Mouse (Mus musculus) MEL (cell line): ENCODE measurements around the gene Akap13. TPM values are rescaled to one million over a fixed set of nuclear protein-coding genes. Genes with fewer than 3 reads are reported as not detected.

Experiments used
- DNase-seq: peaks from one replicate; pipeline ENCODE4 v3.0.0; 2011; ENCODE audit warnings: low read depth, low spot score
- H3K27ac ChIP-seq: 2 replicates; pipeline ENCODE4 v1.5.1; 2012; ENCODE audit warnings: low read depth, mild to moderate bottlenecking, control low read depth, low read length, moderate library complexity; ENCODE audit not compliant: control insufficient read depth
- H3K27me3 ChIP-seq, 2 experiments: fragments of 150-350 bp in 1 of 2; sonication (generic) in 1 of 2; 2 replicates each; pipeline ENCODE4 v1.6.1; 2012; ENCODE audit warnings: low read length in 2 of 2, mild to moderate bottlenecking in 2 of 2, improper control_type of control experiment in 1 of 2, moderate library complexity in 1 of 2; ENCODE audit not compliant: insufficient read depth in 2 of 2, control insufficient read depth in 1 of 2
- H3K36me3 ChIP-seq, 2 experiments: 2 replicates each; pipeline ENCODE4 v1.6.1; 2012 to 2014; ENCODE audit warnings: low read length in 2 of 2, improper control_type of control experiment in 1 of 2, inconsistent platforms in 1 of 2, mild to moderate bottlenecking in 1 of 2; ENCODE audit not compliant: insufficient read depth in 2 of 2, control insufficient read depth in 1 of 2
- H3K4me1 ChIP-seq, 2 experiments: fragments of 150-350 bp in 1 of 2; sonication (generic) in 1 of 2; 2 replicates each; pipeline ENCODE4 v1.6.1; 2012; ENCODE audit warnings: low read length in 2 of 2, improper control_type of control experiment in 1 of 2, mild to moderate bottlenecking in 1 of 2; ENCODE audit not compliant: insufficient read depth in 2 of 2, control insufficient read depth in 1 of 2
- H3K4me3 ChIP-seq, 2 experiments: fragments of 150-350 bp in 1 of 2; sonication (generic) in 1 of 2; 2 replicates each; pipeline ENCODE4 v1.5.1; 2012; ENCODE audit warnings: low read depth in 2 of 2, low read length in 2 of 2, mild to moderate bottlenecking in 2 of 2, moderate library complexity in 2 of 2, control low read depth in 1 of 2, improper control_type of control experiment in 1 of 2; ENCODE audit not compliant: control insufficient read depth in 1 of 2, insufficient read depth in 1 of 2
- H3K79me2 ChIP-seq: 2 replicates; pipeline ENCODE4 v1.6.1; 2012; ENCODE audit warnings: mild to moderate bottlenecking, low read length, moderate library complexity; ENCODE audit not compliant: control insufficient read depth, poor library complexity, insufficient read depth
- H3K9ac ChIP-seq: 2 replicates; pipeline ENCODE4 v1.6.1; 2012; ENCODE audit warnings: low read depth, mild to moderate bottlenecking, control low read depth, low read length, moderate library complexity; ENCODE audit not compliant: control insufficient read depth, poor library complexity, severe bottlenecking
- H3K9me3 ChIP-seq: fragments of 150-350 bp; sonication (generic); replicated peaks from 2 replicates; pipeline ENCODE4 v1.6.1; 2012; ENCODE audit warnings: mild to moderate bottlenecking, low read length, improper control_type of control experiment, moderate library complexity; ENCODE audit not compliant: insufficient read depth
- CHD1 ChIP-seq: IDR thresholded peaks from 2 replicates; pipeline ENCODE4 v1.6.1; 2012; ENCODE audit warnings: low read depth, mild to moderate bottlenecking, inconsistent platforms, low read length, improper control_type of control experiment
- ETS1 ChIP-seq: IDR thresholded peaks from 2 replicates; pipeline ENCODE4 v1.6.1; 2012; ENCODE audit warnings: low read depth, mild to moderate bottlenecking, inconsistent platforms, low read length, improper control_type of control experiment, moderate library complexity
- GATA1 ChIP-seq: IDR thresholded peaks from 2 replicates; pipeline ENCODE4 v1.6.1; 2011; ENCODE audit warnings: low read depth, low read length, improper control_type of control experiment
- HCFC1 ChIP-seq: IDR thresholded peaks from 2 replicates; pipeline ENCODE4 v1.6.1; 2012; ENCODE audit warnings: low read depth, mild to moderate bottlenecking, inconsistent platforms, low read length, improper control_type of control experiment, moderate library complexity
- KAT2A ChIP-seq: conservative IDR thresholded peaks from 2 replicates; pipeline ENCODE4 v1.6.1; 2012; ENCODE audit warnings: low read depth, low read length, improper control_type of control experiment, inconsistent platforms
- MAFK ChIP-seq: IDR thresholded peaks from 2 replicates; pipeline ENCODE4 v1.6.1; 2011; ENCODE audit warnings: low read depth, mild to moderate bottlenecking, low read length, improper control_type of control experiment, borderline replicate concordance
- MXI1 ChIP-seq: IDR thresholded peaks from 2 replicates; pipeline ENCODE4 v1.6.1; 2011; ENCODE audit warnings: mild to moderate bottlenecking, low read depth, low read length, improper control_type of control experiment
- MYC ChIP-seq: IDR thresholded peaks from 2 replicates; pipeline ENCODE4 v1.6.1; 2011; ENCODE audit warnings: low read depth, mild to moderate bottlenecking, low read length, improper control_type of control experiment, moderate library complexity
- NRF1 ChIP-seq: IDR thresholded peaks from 2 replicates; pipeline ENCODE4 v1.6.1; 2014; ENCODE audit warnings: low read depth, mild to moderate bottlenecking, inconsistent platforms, low read length, improper control_type of control experiment, moderate library complexity; ENCODE audit not compliant: poor library complexity, insufficient read depth, severe bottlenecking
- SIN3A ChIP-seq: IDR thresholded peaks from 2 replicates; pipeline ENCODE4 v1.6.1; 2012; ENCODE audit warnings: low read length, improper control_type of control experiment, inconsistent platforms
- SMC3 ChIP-seq: IDR thresholded peaks from 2 replicates; pipeline ENCODE4 v1.6.1; 2011; ENCODE audit warnings: low read depth, low read length, improper control_type of control experiment
- TBP ChIP-seq: IDR thresholded peaks from 2 replicates; pipeline ENCODE4 v1.8.0; 2011; ENCODE audit warnings: low read depth, low read length, improper control_type of control experiment
- ZC3H11A ChIP-seq: IDR thresholded peaks from 2 replicates; pipeline ENCODE4 v1.6.1; 2012; ENCODE audit warnings: low read depth, mild to moderate bottlenecking, inconsistent platforms, low read length, improper control_type of control experiment
- ZMIZ1 ChIP-seq: IDR thresholded peaks from 2 replicates; pipeline ENCODE4 v1.6.1; 2012; ENCODE audit warnings: low read depth, mild to moderate bottlenecking, inconsistent platforms, low read length, improper control_type of control experiment, moderate library complexity
- polyA plus RNA-seq, 2 experiments: library from polyadenylated mRNA; stranded (reverse) in 1 of 2; unstranded in 1 of 2; fragments of >175 nt in 1 of 2; fragments of >200 nt in 1 of 2; gene quantifications; 2 replicates each; pipeline versions ENCODE4 v1.2.1 to v1.2.4; 2012; ENCODE audit warnings: low replicate concordance in 2 of 2, low read depth in 1 of 2; ENCODE audit not compliant: insufficient read length in 2 of 2, insufficient read depth in 1 of 2, missing spikeins in 1 of 2
- total RNA-seq: library from RNA; depleted of rRNA; stranded (reverse); fragments of 300-350 nt; gene quantifications from 2 replicates; pipeline ENCODE4 v1.2.3, GENCODE M21; 2012

The Akap13 gene
- total and polyA plus RNA-seq, 3 experiments, result 4.1 to 4.5 TPM; not detected in 1

GRCm38 (mm10) chr7:75410641-75411040 is 44.7 kb upstream of the Akap13 start:
- no peak for TF ChIP-seq TBP
- no peak for TF ChIP-seq MXI1
- TF ChIP-seq NRF1, result no peak
- TF ChIP-seq MYC, result no peak
- TF ChIP-seq SMC3, result no peak
- no peak for TF ChIP-seq KAT2A
- TF ChIP-seq SIN3A, result no peak
- no peak for TF ChIP-seq GATA1
- TF ChIP-seq HCFC1, result no peak
- TF ChIP-seq, all 39 proteins: peak for 0
- Histone ChIP-seq H3K27me3 (peaks cover 2 to 5% of the 10 kb centered on the region in 2 experiments; a peak in 2 of 4 replicates), H3K9ac (no peak overlapping the region), H3K4me3 (no peak overlapping the region), H3K79me2 (no peaks in the 10 kb centered on the region), H3K27ac (no peak overlapping the region), H3K4me1 (no peaks in the 10 kb centered on the region; a peak in 1 of 4 replicates), H3K36me3 (no peaks in the 10 kb centered on the region; a peak in 1 of 4 replicates), H3K9me3 (no peaks in the 10 kb centered on the region)
- DNase-seq, result no peak

GRCm38 (mm10) chr7:75411226-75411625 is 44.1 kb upstream of the Akap13 start:
- no peak for TF ChIP-seq SIN3A
- no peak for TF ChIP-seq ETS1
- no peak for TF ChIP-seq GATA1
- no peak for TF ChIP-seq CHD1
- TF ChIP-seq NRF1, result no peak
- no peak for TF ChIP-seq MAFK
- TF ChIP-seq ZC3H11A, result no peak
- no peak overlapping the region for H3K9ac ChIP-seq
- no peak overlapping the region for H3K27ac ChIP-seq
- peaks cover 2 to 5% of the 10 kb centered on the region in 2 experiments; a peak in 2 of 4 replicates for H3K27me3 ChIP-seq
- DNase-seq, result no peak
- no peaks in the 10 kb centered on the region; a peak in 1 of 4 replicates for H3K36me3 ChIP-seq
- H3K4me3 ChIP-seq, result no peak overlapping the region
- H3K4me1 ChIP-seq, result no peaks in the 10 kb centered on the region; a peak in 1 of 4 replicates
- no peaks in the 10 kb centered on the region for H3K79me2 ChIP-seq
- H3K9me3 ChIP-seq, result no peaks in the 10 kb centered on the region

GRCm38 (mm10) chr7:75412011-75412510 is 43.3 kb upstream of the Akap13 start:
- H3K36me3 ChIP-seq, result no peaks in the 10 kb centered on the region; a peak in 1 of 4 replicates
- H3K27me3 ChIP-seq, result peaks cover 2 to 5% of the 10 kb centered on the region in 2 experiments; a peak in 2 of 4 replicates
- no peaks in the 10 kb centered on the region for H3K79me2 ChIP-seq
- H3K9me3 ChIP-seq, result no peaks in the 10 kb centered on the region
- H3K4me1 ChIP-seq, result no peaks in the 10 kb centered on the region; a peak in 1 of 4 replicates
- H3K4me3 ChIP-seq, result no peak overlapping the region
- no peak overlapping the region for H3K27ac ChIP-seq
- no peak for DNase-seq
- H3K9ac ChIP-seq, result no peak overlapping the region
- TF ChIP-seq KAT2A, result no peak
- no peak for TF ChIP-seq ZMIZ1
